Mouse (Mus musculus) bone marrow, adult 2 months (tissue): ENCODE data around the gene Gm13277.
"Not testable (repeated sequence)": the region's sequence is repeated elsewhere in the genome, so short reads cannot be mapped to it uniquely, and the experiment has no call there.

Experiments
- CTCF ChIP-seq: fragments of 200-500 bp; IDR thresholded peaks from 2 replicates; pipeline ENCODE4 v1.5.1; 2011; ENCODE audit warnings: low read length, control low read depth; ENCODE audit not compliant: control insufficient read depth, insufficient read depth
- POLR2A ChIP-seq: fragments of 200-500 bp; IDR thresholded peaks from 2 replicates; pipeline ENCODE4 v1.6.1; 2011; ENCODE audit warnings: low read depth, mild to moderate bottlenecking, control low read depth, low read length, borderline replicate concordance; ENCODE audit not compliant: control insufficient read depth

DNA sequence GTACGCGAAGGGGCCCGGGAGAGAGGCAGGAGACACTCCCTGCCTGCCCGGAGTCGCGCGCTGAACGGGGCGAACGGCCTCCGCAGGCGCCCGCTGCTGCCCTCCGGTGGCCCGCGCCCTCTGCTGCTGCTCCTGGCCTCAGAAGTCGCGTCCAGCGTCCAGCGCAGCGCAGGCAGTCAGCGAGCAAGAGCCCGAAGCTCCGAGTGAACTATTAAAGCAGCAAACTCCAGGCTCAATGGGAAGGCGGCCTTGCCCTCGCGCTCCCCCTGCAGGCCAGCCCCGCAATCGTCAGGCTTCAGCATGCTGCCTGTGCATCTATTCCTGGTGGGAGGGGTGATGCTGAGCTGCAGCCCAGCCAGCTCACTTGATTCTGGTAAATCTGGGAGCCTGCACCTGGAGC, 14.5 kb downstream of the Gm13277 start, which contains the start of gene Gm13287:
- not testable (repeated sequence) for TF ChIP-seq POLR2A, CTCF
